Mouse (Mus musculus) limb, embryonic 15.5 days (tissue): ENCODE results near the gene Gm13698. TPM values are rescaled to one million over a fixed set of nuclear protein-coding genes. Genes with fewer than 3 reads are reported as not detected.
"Not testable (repeated sequence)": the region's sequence is repeated elsewhere in the genome, so short reads cannot be mapped to it uniquely, and the experiment has no call there.

Experiments used
- ATAC-seq: fragments of 200-750 bp; cut with Nextera tagmentation; 2 replicates; pipeline ENCODE4 v1.8.0; 2017; ENCODE audit warnings: low read depth, moderate TSS enrichment; ENCODE audit not compliant: insufficient number of reproducible peaks, low FRiP score, low TSS enrichment
- H3K27ac ChIP-seq: fragments of 300-500 bp; sonication (generic); 2 replicates; pipeline ENCODE4 v1.5.1; 2015; ENCODE audit warnings: moderate library complexity, mild to moderate bottlenecking, inconsistent platforms
- H3K27me3 ChIP-seq: fragments of 300-500 bp; sonication (generic); 2 replicates; pipeline ENCODE4 v1.6.1; 2015; ENCODE audit warnings: inconsistent platforms
- H3K36me3 ChIP-seq: fragments of 300-500 bp; sonication (generic); 2 replicates; pipeline ENCODE4 v1.6.1; 2015; ENCODE audit warnings: inconsistent platforms
- H3K4me1 ChIP-seq: fragments of 300-500 bp; sonication (generic); 2 replicates; pipeline ENCODE4 v1.6.1; 2015; ENCODE audit warnings: inconsistent platforms
- H3K4me2 ChIP-seq: fragments of 300-500 bp; sonication (generic); 2 replicates; pipeline ENCODE4 v1.6.1; 2015; ENCODE audit warnings: mild to moderate bottlenecking, inconsistent platforms
- H3K4me3 ChIP-seq: fragments of 300-500 bp; sonication (generic); 2 replicates; pipeline ENCODE4 v1.5.1; 2015; ENCODE audit warnings: mild to moderate bottlenecking, inconsistent platforms
- H3K9ac ChIP-seq: fragments of 300-500 bp; sonication (generic); 2 replicates; pipeline ENCODE4 v1.6.1; 2015; ENCODE audit warnings: inconsistent platforms
- H3K9me3 ChIP-seq: fragments of 300-500 bp; sonication (generic); 2 replicates; pipeline ENCODE4 v1.6.1; 2016; ENCODE audit warnings: inconsistent platforms
- WGBS: fragments of 180-500 bp; shearing (Covaris S2); methylation state at CpG from one replicate; pipeline ENCODE4 v1.1.7; 2015; 5-methylcytosine and 5-hydroxymethylcytosine counted together
- polyA plus RNA-seq: library from polyadenylated mRNA; unstranded; fragments of >200 nt; fragmentation: Nextera tagmentation; extraction: Ambion mirVana; gene quantifications from 2 replicates; pipeline ENCODE4 v1.2.1, GENCODE M21; 2015

Gm13698 gene
- polyA plus RNA-seq, 1 experiment from 2014 or later: not detected

GRCm38 (mm10) chr2:83994526-83994925 is 39.0 kb downstream of the Gm13698 start:
- H3K4me2 ChIP-seq, H3K4me1 ChIP-seq, ATAC-seq, H3K9ac ChIP-seq, H3K4me3 ChIP-seq, H3K27ac ChIP-seq, H3K9me3 ChIP-seq, H3K36me3 ChIP-seq, H3K27me3 ChIP-seq: not testable (repeated sequence)
- 94% methylated on average over 2 of the region's 3 CpGs for WGBS

Other genes with a start within 250 kb of the Gm13698 start
- gene Itgav, start 231.3 kb upstream of the Gm13698 start, polyA plus RNA-seq: 62.8 and 70.7 TPM in 2 replicates
- 12.1 and 13.3 TPM in 2 replicates for gene Fam171b, start 143.1 kb upstream of the Gm13698 start, polyA plus RNA-seq
- not detected in 2 replicates for gene Zswim2, start 14.5 kb upstream of the Gm13698 start, polyA plus RNA-seq
- not detected in 2 replicates for gene Gm13693, start 5.8 kb downstream of the Gm13698 start, polyA plus RNA-seq
- not detected in 2 replicates for gene Gm13695, start 11.6 kb downstream of the Gm13698 start, polyA plus RNA-seq
- gene Gm13696, start 17.4 kb downstream of the Gm13698 start, polyA plus RNA-seq: not detected in 2 replicates
- gene Gm13694, start 23.2 kb downstream of the Gm13698 start, polyA plus RNA-seq: not detected in 2 replicates
- not detected in 2 replicates for gene Gm13697, start 29.1 kb downstream of the Gm13698 start, polyA plus RNA-seq
- gene Gm13691, start 34.9 kb downstream of the Gm13698 start, polyA plus RNA-seq: not detected in 2 replicates